Mouse (Mus musculus): ENCODE data around the gene Jsrp1.

GRCm38 (mm10) chr10:80817164-80817563, 3.9 kb upstream of the Jsrp1 start:
- no peak for TF ChIP-seq POLR2A (IDR thresholded peaks at IDR 0.05; ENCODE audit: low read depth, low read length)
- TF ChIP-seq CTCF (conservative IDR thresholded peaks at IDR 0.05; ENCODE audit: insufficient read depth, insufficient read length, low read depth, low read length) = no peak

Data from kidney, adult 2 months (tissue).